Mouse (Mus musculus): ENCODE results near the gene C1qa. TPM values are rescaled to one million over a fixed set of nuclear protein-coding genes. Genes with fewer than 3 reads are reported as not detected.
A peak's percentile ranks its signal among the peaks of the same experiment; 100 is the strongest.

C1qa gene
- polyA plus RNA-seq, 1 experiment = not detected

DNA sequence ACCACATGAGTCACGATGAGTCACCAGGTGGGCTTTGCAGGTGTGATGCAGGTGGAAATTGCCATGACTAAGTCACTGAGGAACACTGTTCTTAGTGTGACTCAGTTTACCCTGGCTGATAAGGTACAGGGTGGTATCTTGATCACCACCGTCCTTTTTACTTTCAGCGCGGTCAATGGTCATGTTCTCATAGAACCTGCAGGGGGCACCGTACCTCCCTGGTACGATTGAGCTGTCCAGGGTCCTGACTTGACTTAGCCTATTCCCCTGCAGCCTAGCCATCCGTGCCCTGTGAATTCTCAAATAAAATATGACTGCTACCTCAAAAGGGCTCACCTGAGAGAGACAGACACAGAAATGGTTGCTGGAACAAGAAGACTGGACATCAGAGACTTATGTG is 8.4 kb upstream of the C1qa start:
- Histone ChIP-seq H3K79me2 (ENCODE audit: control insufficient read depth, insufficient read depth) (no peaks in the 10 kb centered on the region), H3K36me3 (ENCODE audit: control insufficient read depth, insufficient read depth) (no peaks in the 10 kb centered on the region), H3K27me3 (ENCODE audit: control insufficient read depth, insufficient read depth, insufficient read length) (peaks cover 29% of the 10 kb centered on the region), H3K4me2 (ENCODE audit: low read depth) (no peak overlapping the region), H3K4me3 (no peak overlapping the region), H3ac (ENCODE audit: control insufficient read depth, insufficient read length) (no peak overlapping the region)
- TF ChIP-seq REST (IDR thresholded peaks at IDR 0.05; ENCODE audit: insufficient read depth, insufficient read length) (peak; percentile 88), CEBPB (IDR thresholded peaks at IDR 0.05; ENCODE audit: insufficient read depth, poor library complexity, severe bottlenecking) (no peak), POLR2A (IDR thresholded peaks at IDR 0.05; ENCODE audit: insufficient read length, low read depth) (no peak), MYOD1 (IDR thresholded peaks at IDR 0.05; ENCODE audit: control insufficient read depth in 1 of 3, insufficient read length in 2 of 3, low read depth in 2 of 3) (no peak), USF1 (IDR thresholded peaks at IDR 0.05; ENCODE audit: low read depth) (no peak), E2F4 (IDR thresholded peaks at IDR 0.05; ENCODE audit: insufficient read depth) (no peak)

- Histone ChIP-seq H3K27me3 (ENCODE audit: control insufficient read depth, insufficient read depth, insufficient read length) (peaks cover 18% of the 10 kb centered on the region), H3K36me3 (ENCODE audit: control insufficient read depth, insufficient read depth) (no peaks in the 10 kb centered on the region), H3K4me3 (no peak overlapping the region), H3ac (ENCODE audit: control insufficient read depth, insufficient read length) (no peak overlapping the region), H3K4me2 (ENCODE audit: low read depth) (no peak overlapping the region), H3K79me2 (ENCODE audit: control insufficient read depth, insufficient read depth) (no peaks in the 10 kb centered on the region)
- TF ChIP-seq SRF (IDR thresholded peaks at IDR 0.05; ENCODE audit: control insufficient read depth, insufficient read length, low read depth) (no peak), MYOG (IDR thresholded peaks at IDR 0.05; ENCODE audit: control insufficient read depth in 1 of 3, insufficient read depth in 1 of 3, insufficient read length in 2 of 3, low read depth in 2 of 3) (no peak), MYOD1 (IDR thresholded peaks at IDR 0.05; ENCODE audit: control insufficient read depth in 1 of 3, insufficient read length in 2 of 3, low read depth in 2 of 3) (no peak), USF1 (IDR thresholded peaks at IDR 0.05; ENCODE audit: low read depth) (no peak), MAX (IDR thresholded peaks at IDR 0.05; ENCODE audit: low read depth) (no peak)
Observed at GRCm38 (mm10) chr4:136904767-136905539, 6.3 kb upstream of the C1qa start.

GRCm38 (mm10) chr4:136899154-136899553 is 551 bp upstream of the C1qa start:
- Histone ChIP-seq H3K4me2 (ENCODE audit: low read depth) (no peak overlapping the region), H3ac (ENCODE audit: control insufficient read depth, insufficient read length) (no peak overlapping the region), H3K27me3 (ENCODE audit: control insufficient read depth, insufficient read depth, insufficient read length) (peaks cover 39% of the 10 kb centered on the region), H3K36me3 (ENCODE audit: control insufficient read depth, insufficient read depth) (no peaks in the 10 kb centered on the region), H3K79me2 (ENCODE audit: control insufficient read depth, insufficient read depth) (no peaks in the 10 kb centered on the region), H3K4me3 (no peak overlapping the region)
- TF ChIP-seq CEBPB (IDR thresholded peaks at IDR 0.05; ENCODE audit: insufficient read depth, poor library complexity, severe bottlenecking) (no peak), USF1 (IDR thresholded peaks at IDR 0.05; ENCODE audit: low read depth) (no peak), TCF12 (IDR thresholded peaks at IDR 0.05; ENCODE audit: insufficient read depth, poor library complexity, severe bottlenecking) (no peak), MYOG (IDR thresholded peaks at IDR 0.05; ENCODE audit: control insufficient read depth in 1 of 3, insufficient read depth in 1 of 3, insufficient read length in 2 of 3, low read depth in 2 of 3) (no peak), REST (IDR thresholded peaks at IDR 0.05; ENCODE audit: insufficient read depth, insufficient read length) (no peak), MAX (IDR thresholded peaks at IDR 0.05; ENCODE audit: low read depth) (no peak), E2F4 (IDR thresholded peaks at IDR 0.05; ENCODE audit: insufficient read depth) (no peak), MYOD1 (IDR thresholded peaks at IDR 0.05; ENCODE audit: control insufficient read depth in 1 of 3, insufficient read length in 2 of 3, low read depth in 2 of 3) (no peak), POLR2A (IDR thresholded peaks at IDR 0.05; ENCODE audit: insufficient read length, low read depth) (no peak), POLR2AphosphoS2 (IDR thresholded peaks at IDR 0.05; ENCODE audit: insufficient read length, low read depth) (no peak), TCF3 (IDR thresholded peaks at IDR 0.05; ENCODE audit: insufficient read length, low read depth) (no peak), SRF (IDR thresholded peaks at IDR 0.05; ENCODE audit: control insufficient read depth, insufficient read length, low read depth) (no peak)

DNA sequence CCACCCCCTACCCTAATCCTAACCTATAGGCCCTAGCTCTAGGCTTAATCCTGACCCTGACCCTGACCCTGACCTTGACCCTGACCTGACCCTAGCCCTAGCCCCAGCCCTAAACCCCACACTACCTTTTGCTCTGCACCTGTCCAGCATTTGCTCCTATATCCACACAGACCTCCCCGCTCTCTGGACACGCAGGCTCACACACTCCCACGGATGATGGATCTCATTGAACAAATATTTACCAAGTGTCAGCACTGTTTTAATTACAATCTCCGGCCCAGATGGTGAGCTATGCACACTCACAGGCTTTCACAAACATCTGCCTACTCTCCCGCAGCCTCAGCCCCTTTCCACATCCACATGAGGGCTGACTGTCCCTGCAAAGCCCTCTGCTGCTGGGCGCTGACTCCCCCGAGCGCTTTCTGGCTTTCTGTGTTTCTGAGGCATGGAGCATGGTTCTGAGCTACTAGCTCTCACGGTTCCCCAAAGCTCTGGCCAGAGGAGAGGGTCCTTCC is 462 bp downstream of the C1qa start:
- TF ChIP-seq TCF12 (IDR thresholded peaks at IDR 0.05; ENCODE audit: insufficient read depth, poor library complexity, severe bottlenecking) = no peak
- TF ChIP-seq MAX (IDR thresholded peaks at IDR 0.05; ENCODE audit: low read depth) = no peak
- no peak for TF ChIP-seq MYOG (IDR thresholded peaks at IDR 0.05; ENCODE audit: control insufficient read depth in 1 of 3, insufficient read depth in 1 of 3, insufficient read length in 2 of 3, low read depth in 2 of 3)
- TF ChIP-seq POLR2A (IDR thresholded peaks at IDR 0.05; ENCODE audit: insufficient read length, low read depth) = no peak
- no peak for TF ChIP-seq CEBPB (IDR thresholded peaks at IDR 0.05; ENCODE audit: insufficient read depth, poor library complexity, severe bottlenecking)
- TF ChIP-seq SRF (IDR thresholded peaks at IDR 0.05; ENCODE audit: control insufficient read depth, insufficient read length, low read depth) = no peak
- no peak for TF ChIP-seq USF1 (IDR thresholded peaks at IDR 0.05; ENCODE audit: low read depth)
- TF ChIP-seq POLR2AphosphoS2 (IDR thresholded peaks at IDR 0.05; ENCODE audit: insufficient read length, low read depth) = no peak
- TF ChIP-seq TCF3 (IDR thresholded peaks at IDR 0.05; ENCODE audit: insufficient read length, low read depth) = no peak
- no peak for TF ChIP-seq E2F4 (IDR thresholded peaks at IDR 0.05; ENCODE audit: insufficient read depth)
- peaks cover 40% of the 10 kb centered on the region for H3K27me3 ChIP-seq (ENCODE audit: control insufficient read depth, insufficient read depth, insufficient read length)
- no peak overlapping the region for H3K4me3 ChIP-seq
- no peak overlapping the region for H3ac ChIP-seq (ENCODE audit: control insufficient read depth, insufficient read length)
- H3K36me3 ChIP-seq (ENCODE audit: control insufficient read depth, insufficient read depth) = no peaks in the 10 kb centered on the region
- H3K4me2 ChIP-seq (ENCODE audit: low read depth) = no peak overlapping the region
- H3K79me2 ChIP-seq (ENCODE audit: control insufficient read depth, insufficient read depth) = no peaks in the 10 kb centered on the region

DNA sequence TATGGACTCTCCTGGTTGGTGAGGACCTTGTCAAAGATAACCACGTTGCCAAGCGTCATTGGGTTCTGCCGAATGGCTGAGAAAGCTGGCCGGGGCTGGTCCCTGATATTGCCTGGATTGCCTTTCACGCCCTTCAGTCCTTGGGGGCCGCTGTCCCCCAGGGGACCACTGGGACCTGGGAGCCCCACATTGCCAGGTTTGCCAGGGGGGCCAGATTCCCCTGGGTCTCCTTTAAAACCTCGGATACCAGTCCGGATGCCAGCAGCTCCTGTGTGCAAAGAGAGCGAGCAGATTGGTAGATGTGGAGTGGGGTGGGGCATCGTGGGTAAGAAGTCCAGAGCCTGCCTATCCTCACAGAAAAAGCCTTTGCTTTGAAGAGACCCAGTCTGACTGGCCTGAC is 2.1 kb downstream of the C1qa start:
- no peaks in the 10 kb centered on the region for H3K79me2 ChIP-seq (ENCODE audit: control insufficient read depth, insufficient read depth)
- H3K27me3 ChIP-seq (ENCODE audit: control insufficient read depth, insufficient read depth, insufficient read length) = peaks cover 56% of the 10 kb centered on the region
- no peak overlapping the region for H3ac ChIP-seq (ENCODE audit: control insufficient read depth, insufficient read length)
- H3K4me2 ChIP-seq (ENCODE audit: low read depth) = no peak overlapping the region
- no peaks in the 10 kb centered on the region for H3K36me3 ChIP-seq (ENCODE audit: control insufficient read depth, insufficient read depth)
- H3K4me3 ChIP-seq = no peak overlapping the region
- TF ChIP-seq MYOD1 (IDR thresholded peaks at IDR 0.05; ENCODE audit: control insufficient read depth in 1 of 3, insufficient read length in 2 of 3, low read depth in 2 of 3) (no peak), SRF (IDR thresholded peaks at IDR 0.05; ENCODE audit: control insufficient read depth, insufficient read length, low read depth) (no peak), POLR2AphosphoS2 (IDR thresholded peaks at IDR 0.05; ENCODE audit: insufficient read length, low read depth) (no peak), MYOG (IDR thresholded peaks at IDR 0.05; ENCODE audit: control insufficient read depth in 1 of 3, insufficient read depth in 1 of 3, insufficient read length in 2 of 3, low read depth in 2 of 3) (no peak), TCF12 (IDR thresholded peaks at IDR 0.05; ENCODE audit: insufficient read depth, poor library complexity, severe bottlenecking) (no peak), USF1 (IDR thresholded peaks at IDR 0.05; ENCODE audit: low read depth) (no peak), POLR2A (IDR thresholded peaks at IDR 0.05; ENCODE audit: insufficient read length, low read depth) (no peak), MAX (IDR thresholded peaks at IDR 0.05; ENCODE audit: low read depth) (no peak), REST (IDR thresholded peaks at IDR 0.05; ENCODE audit: insufficient read depth, insufficient read length) (no peak), E2F4 (IDR thresholded peaks at IDR 0.05; ENCODE audit: insufficient read depth) (no peak)

Data from myocyte (in vitro differentiated cells).